Mouse (Mus musculus): ENCODE data around the gene Kdm2b. TPM values are rescaled to one million over a fixed set of nuclear protein-coding genes. Genes with fewer than 3 reads are reported as not detected.

Kdm2b gene
- polyA plus RNA-seq (2015; fragmentation: Nextera tagmentation; extraction: Ambion mirVana): 138 and 141 TPM in 2 replicates

DNA sequence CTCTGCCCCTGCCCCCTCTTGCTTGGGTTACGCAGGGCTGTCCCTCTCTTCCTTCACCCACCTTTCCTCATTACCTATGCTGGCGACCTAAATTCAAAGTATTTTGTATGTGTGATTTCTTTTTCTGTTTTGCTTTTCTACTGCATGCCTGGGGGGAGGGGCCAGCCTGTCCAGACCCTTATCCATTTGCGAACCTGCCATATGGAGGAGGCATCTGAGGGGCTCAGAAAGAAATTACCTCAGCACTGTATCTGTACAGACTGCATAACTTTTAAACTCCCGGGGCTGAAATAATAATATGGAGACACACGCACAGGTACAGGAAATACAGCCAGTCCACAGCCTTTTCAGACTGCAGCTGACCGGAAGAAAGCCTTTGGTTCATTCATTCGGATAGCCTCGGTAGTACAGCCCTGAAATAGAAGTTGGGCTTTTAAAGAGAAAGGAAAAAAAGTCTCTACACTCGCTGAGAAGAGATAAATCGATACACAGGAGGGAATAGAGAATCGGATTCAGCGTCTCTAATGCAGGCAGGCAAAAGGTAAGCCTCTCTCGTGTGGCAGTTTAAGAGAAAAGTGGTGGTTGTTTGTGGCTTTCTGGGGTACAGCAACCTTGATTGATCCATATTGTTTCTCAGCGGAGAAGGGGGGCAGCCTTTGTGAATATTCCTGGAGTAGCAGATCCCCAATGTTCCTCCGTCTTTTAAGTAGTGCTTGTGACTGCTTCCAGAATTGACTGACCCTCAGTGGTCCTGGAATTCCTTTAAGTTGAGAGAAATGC, at the start of gene Kdm2b:
Kdm2b (minus strand) TSS at position 273 of the 780 bp plus-strand sequence.
- ATAC-seq (replicated peaks): peak; percentile 78
- Histone ChIP-seq H3K4me3 (peak within 1 kb of the TSS; percentile 68), H3K4me2 (replicated peaks) (peak within 1 kb of the TSS; percentile 99), H3K9ac (replicated peaks) (peak within 1 kb of the TSS; percentile 68), H3K27me3 (no peaks in the 10 kb centered on the region), H3K36me3 (no peaks in the 10 kb centered on the region), H3K27ac (replicated peaks) (peak within 1 kb of the TSS; percentile 94), H3K9me3 (no peaks in the 10 kb centered on the region), H3K4me1 (peaks cover 64% of the 10 kb centered on the region)
- 1% methylated on average over 15 of the region's 15 CpGs for WGBS

DNA sequence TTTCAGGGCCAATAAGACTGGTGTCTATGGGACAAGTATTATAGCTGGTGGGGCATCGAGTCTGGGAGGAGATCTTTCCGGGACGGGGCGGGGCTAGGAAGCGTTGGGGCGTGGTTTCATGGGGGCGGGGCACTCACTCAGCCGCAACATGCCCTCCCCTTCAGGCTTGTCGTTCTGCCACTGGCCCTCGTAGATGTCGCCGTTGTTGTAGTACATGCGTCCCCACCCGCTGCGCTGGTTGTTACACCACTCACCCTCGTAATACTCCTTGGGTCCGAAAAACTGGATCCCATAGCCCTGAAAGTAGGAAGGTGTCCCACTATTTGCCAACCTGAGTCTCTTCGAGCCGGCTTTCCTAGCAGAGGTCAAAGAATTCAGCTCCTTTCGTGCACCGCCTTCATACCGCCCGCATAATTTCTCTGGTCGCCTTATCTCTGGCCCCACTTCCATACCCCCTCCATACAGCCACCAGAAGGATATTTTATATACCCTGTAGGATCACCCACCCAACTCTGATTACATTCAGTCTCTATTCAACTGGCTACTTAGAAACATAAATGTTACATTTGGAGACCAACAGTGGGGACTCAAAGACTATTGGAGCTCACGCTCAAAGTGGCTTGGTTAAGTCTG, 49.6 kb upstream of the Kdm2b start:
- Histone ChIP-seq H3K4me1 (peaks cover 11% of the 10 kb centered on the region), H3K36me3 (no peaks in the 10 kb centered on the region), H3K9me3 (no peaks in the 10 kb centered on the region), H3K27ac (replicated peaks) (no peak overlapping the region), H3K4me2 (replicated peaks) (peak overlapping the region; percentile 39), H3K9ac (replicated peaks) (no peak overlapping the region), H3K4me3 (peak overlapping the region; percentile 8; the same call in 1 of the 2 replicates), H3K27me3 (no peaks in the 10 kb centered on the region)
- WGBS: 5% methylated on average over 25 of the region's 25 CpGs
- no peak for ATAC-seq (replicated peaks)

DNA sequence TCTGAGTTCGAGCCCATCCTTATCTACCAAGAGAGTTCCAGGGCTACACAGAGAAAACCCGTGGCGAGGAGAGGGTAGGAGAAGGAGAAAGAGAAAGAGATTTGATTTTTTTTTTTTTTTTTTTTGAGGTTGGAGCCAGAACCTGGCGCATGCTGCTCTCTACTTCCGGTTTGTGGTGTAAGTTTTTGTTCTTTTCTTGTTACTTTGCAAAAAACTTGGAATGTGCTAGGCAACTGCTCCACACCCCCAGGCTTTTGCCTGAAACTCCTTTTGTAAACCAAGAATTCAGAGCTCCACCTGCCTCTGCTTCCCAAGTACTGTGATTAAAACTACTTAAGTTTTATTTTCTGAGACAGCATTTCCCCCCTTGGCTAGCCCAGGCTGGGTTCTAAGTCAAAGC, 48.5 kb upstream of the Kdm2b start:
- 79% methylated on average over 5 of the region's 5 CpGs for WGBS
- Histone ChIP-seq H3K4me1 (peaks cover 11% of the 10 kb centered on the region), H3K36me3 (no peaks in the 10 kb centered on the region), H3K27ac (replicated peaks) (no peak overlapping the region), H3K27me3 (no peaks in the 10 kb centered on the region), H3K9me3 (no peaks in the 10 kb centered on the region), H3K9ac (replicated peaks) (no peak overlapping the region), H3K4me3 (no peak overlapping the region), H3K4me2 (replicated peaks) (no peak overlapping the region)
- ATAC-seq (replicated peaks): no peak

DNA sequence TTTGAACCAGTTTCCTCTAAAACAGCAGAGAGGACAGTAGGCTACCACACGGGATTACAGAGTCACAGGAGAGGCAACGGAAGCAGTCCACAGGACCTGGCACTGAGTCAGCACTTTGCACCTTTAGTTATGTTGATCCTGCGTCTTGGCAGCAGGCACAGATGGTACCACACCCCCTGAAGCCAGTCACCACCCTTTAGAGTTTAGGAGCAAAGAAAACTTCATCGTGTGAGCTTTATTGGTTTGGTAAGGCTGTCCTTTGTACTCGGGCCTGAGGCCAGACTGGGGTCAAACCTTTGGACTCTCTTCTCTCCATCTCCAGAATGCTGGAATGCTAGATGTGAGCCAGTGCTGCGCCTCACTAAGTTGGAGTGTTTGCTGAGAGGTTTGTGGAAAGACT, 45.9 kb upstream of the Kdm2b start:
- Histone ChIP-seq H3K4me1 (peaks cover 11% of the 10 kb centered on the region), H3K27ac (replicated peaks) (no peak overlapping the region), H3K4me2 (replicated peaks) (no peak overlapping the region), H3K4me3 (no peak overlapping the region), H3K9ac (replicated peaks) (no peak overlapping the region), H3K9me3 (no peaks in the 10 kb centered on the region), H3K27me3 (no peaks in the 10 kb centered on the region), H3K36me3 (peaks cover 11% of the 10 kb centered on the region; the same call in 1 of the 2 replicates)
- WGBS: 33% methylated on average over 6 of the region's 6 CpGs
- ATAC-seq (replicated peaks): no peak

DNA sequence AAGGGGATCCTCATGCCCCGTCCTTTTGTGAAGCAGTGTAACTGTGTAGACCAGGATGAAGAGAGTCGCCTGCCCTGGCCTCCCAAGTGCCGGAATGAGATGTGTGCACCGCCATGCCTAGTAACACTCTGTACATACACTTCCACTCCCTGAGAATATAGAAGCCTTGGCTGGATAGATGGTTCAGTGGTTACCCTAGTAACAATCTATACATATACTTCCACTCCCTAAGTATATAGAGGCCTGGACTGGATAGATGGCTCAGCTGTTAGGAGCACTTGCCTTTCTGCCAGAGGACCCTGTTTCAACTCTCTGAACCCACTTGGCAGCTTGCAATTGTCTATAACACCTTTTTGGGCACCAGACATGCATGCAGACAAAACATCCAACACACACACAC, 45.5 kb upstream of the Kdm2b start:
- peaks cover 15% of the 10 kb centered on the region; the same call in 1 of the 2 replicates for H3K36me3 ChIP-seq
- no peak for ATAC-seq (replicated peaks)
- H3K27ac ChIP-seq (replicated peaks): no peak overlapping the region
- no peak overlapping the region for H3K9ac ChIP-seq (replicated peaks)
- H3K4me1 ChIP-seq: peaks cover 11% of the 10 kb centered on the region
- 83% methylated on average over 4 of the region's 4 CpGs for WGBS
- no peak overlapping the region for H3K4me3 ChIP-seq
- no peaks in the 10 kb centered on the region for H3K27me3 ChIP-seq
- no peaks in the 10 kb centered on the region for H3K9me3 ChIP-seq
- no peak overlapping the region for H3K4me2 ChIP-seq (replicated peaks)

DNA sequence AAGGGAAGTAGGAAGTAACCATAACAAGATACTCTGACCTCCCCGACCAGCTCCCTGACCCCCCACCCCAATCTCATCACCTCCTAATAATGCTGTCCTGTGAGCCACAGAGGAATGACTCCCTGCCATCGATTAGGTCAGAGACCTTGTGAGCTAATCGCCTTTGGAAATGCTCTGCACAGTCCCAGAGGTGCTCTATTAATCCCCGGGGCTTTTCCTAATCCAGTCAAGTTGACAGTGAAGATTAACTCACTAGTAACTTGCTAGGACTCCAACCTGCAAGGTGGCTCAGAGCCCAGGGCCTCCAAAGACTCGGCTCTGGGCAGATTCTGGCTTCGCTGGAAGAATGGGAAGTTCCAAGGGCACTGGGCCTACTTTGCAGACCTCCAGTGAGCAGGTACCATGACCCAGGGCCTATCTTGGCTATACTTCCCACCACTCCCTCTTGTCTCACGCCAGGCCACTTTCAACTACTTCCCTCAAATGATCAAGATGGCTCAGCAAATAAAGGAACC, 44.1 kb upstream of the Kdm2b start:
- peaks cover 6% of the 10 kb centered on the region for H3K4me1 ChIP-seq
- no peaks in the 10 kb centered on the region for H3K27me3 ChIP-seq
- no peak for ATAC-seq (replicated peaks)
- H3K4me2 ChIP-seq (replicated peaks): no peak overlapping the region
- H3K36me3 ChIP-seq: peaks cover 15% of the 10 kb centered on the region; the same call in 1 of the 2 replicates
- no peaks in the 10 kb centered on the region for H3K9me3 ChIP-seq
- 74% methylated on average over 7 of the region's 7 CpGs for WGBS
- no peak overlapping the region for H3K27ac ChIP-seq (replicated peaks)
- no peak overlapping the region for H3K4me3 ChIP-seq
- no peak overlapping the region for H3K9ac ChIP-seq (replicated peaks)

DNA sequence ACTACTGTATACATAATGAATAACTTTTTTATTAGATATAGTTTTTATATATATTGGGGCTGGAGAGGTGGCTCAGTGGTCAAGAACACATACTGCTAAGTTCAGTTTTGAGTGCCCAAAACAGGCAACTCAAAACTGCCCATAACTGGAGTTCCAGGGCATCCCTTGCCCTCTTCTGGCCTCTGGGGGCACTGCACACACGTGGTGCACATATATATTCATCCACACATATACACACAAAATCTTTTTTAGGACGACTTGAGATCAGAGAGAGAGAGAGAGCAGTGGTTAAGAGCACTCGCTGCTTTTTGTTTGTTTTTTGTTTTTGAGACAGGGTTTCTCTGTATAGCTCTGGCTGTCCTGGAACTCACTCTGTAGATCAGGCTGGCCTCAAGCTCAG, 41.7 kb upstream of the Kdm2b start:
- no peak overlapping the region for H3K27ac ChIP-seq (replicated peaks)
- no peak overlapping the region for H3K4me3 ChIP-seq
- no peak for ATAC-seq (replicated peaks)
- H3K9me3 ChIP-seq: no peaks in the 10 kb centered on the region
- H3K4me2 ChIP-seq (replicated peaks): no peak overlapping the region
- H3K9ac ChIP-seq (replicated peaks): no peak overlapping the region
- WGBS: 91% methylated on average over 3 of the region's 3 CpGs
- peaks cover 11% of the 10 kb centered on the region for H3K4me1 ChIP-seq
- no peaks in the 10 kb centered on the region for H3K27me3 ChIP-seq
- H3K36me3 ChIP-seq: peaks cover 15% of the 10 kb centered on the region; the same call in 1 of the 2 replicates

DNA sequence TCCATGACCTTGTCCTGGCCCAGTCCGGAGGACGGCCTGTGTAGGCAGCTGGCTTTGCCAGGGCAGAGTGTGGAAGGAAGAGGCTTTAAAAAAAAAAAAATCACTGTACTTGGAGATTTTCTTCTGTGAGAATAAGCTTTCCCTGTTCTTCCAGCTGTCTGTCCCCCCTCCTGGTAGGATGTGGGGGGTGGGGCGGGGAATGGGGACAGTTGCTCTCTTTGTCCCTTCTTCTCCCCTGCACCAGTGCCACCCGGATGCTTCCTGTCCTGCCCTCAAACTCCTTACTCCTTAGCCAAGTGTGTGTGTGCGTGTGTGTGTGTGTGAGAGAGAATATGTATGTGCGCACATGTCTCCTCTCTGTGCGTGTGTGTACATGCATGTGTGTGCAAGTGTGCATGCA, 40.1 kb upstream of the Kdm2b start:
- H3K9ac ChIP-seq (replicated peaks): no peak overlapping the region
- peaks cover 15% of the 10 kb centered on the region; the same call in 1 of the 2 replicates for H3K36me3 ChIP-seq
- H3K27ac ChIP-seq (replicated peaks): no peak overlapping the region
- no peak overlapping the region for H3K4me3 ChIP-seq
- ATAC-seq (replicated peaks): no peak
- H3K4me1 ChIP-seq: peaks cover 5% of the 10 kb centered on the region; the same call in 1 of the 2 replicates
- no peaks in the 10 kb centered on the region for H3K27me3 ChIP-seq
- WGBS: 91% methylated on average over 7 of the region's 7 CpGs
- H3K9me3 ChIP-seq: no peaks in the 10 kb centered on the region
- no peak overlapping the region for H3K4me2 ChIP-seq (replicated peaks)

DNA sequence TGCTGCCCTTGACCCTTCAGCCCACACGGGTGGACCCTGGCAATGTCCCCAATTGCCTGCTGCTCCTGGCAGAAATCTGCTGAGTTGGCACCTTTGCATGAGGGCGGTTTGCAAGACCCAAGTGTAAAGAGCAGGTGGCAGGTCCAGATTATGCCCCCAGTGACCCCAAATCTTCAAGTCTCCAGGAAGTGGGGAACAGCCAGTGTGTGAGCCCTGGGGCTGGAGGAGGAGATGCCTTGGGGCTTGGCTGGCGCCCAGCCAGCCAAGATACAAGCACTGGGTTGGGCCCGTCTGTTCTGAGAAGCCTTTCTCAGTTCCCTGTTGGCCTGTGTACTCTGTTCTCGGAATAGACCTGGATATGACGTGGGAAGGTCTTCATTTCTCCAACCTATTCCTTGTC, 37.8 kb upstream of the Kdm2b start:
- Histone ChIP-seq H3K4me2 (replicated peaks) (no peak overlapping the region), H3K9me3 (no peaks in the 10 kb centered on the region), H3K27ac (replicated peaks) (no peak overlapping the region), H3K4me1 (peaks cover 5% of the 10 kb centered on the region; the same call in 1 of the 2 replicates), H3K9ac (replicated peaks) (no peak overlapping the region), H3K36me3 (peaks cover 15% of the 10 kb centered on the region; the same call in 1 of the 2 replicates), H3K4me3 (no peak overlapping the region), H3K27me3 (no peaks in the 10 kb centered on the region)
- WGBS: 57% methylated on average over 6 of the region's 6 CpGs
- ATAC-seq (replicated peaks): no peak

DNA sequence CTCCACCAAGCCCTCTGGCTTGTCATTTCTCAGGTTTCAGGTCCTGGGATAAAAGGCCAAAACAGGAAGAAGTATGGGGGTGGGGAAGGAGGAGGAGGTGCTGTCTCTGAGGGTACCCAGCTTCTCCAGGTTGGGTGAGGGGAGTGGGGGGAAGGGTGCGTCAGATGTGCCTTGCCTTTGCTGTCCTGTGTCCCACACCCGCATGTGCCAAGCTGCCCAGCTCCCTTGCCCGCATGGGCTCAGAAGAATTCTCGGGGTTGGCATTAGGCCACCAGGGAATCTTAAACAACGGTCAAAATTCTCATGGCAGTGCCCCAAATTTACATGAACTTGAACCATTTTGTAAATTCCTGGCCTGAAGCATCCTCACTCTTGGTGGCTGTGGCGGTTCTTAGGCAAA, 36.8 kb upstream of the Kdm2b start:
- no peaks in the 10 kb centered on the region for H3K9me3 ChIP-seq
- H3K36me3 ChIP-seq: peaks cover 8% of the 10 kb centered on the region; the same call in 1 of the 2 replicates
- WGBS: 61% methylated on average over 6 of the region's 6 CpGs
- H3K4me1 ChIP-seq: peaks cover 5% of the 10 kb centered on the region; the same call in 1 of the 2 replicates
- no peak for ATAC-seq (replicated peaks)
- no peak overlapping the region for H3K4me3 ChIP-seq
- no peak overlapping the region for H3K27ac ChIP-seq (replicated peaks)
- no peak overlapping the region for H3K9ac ChIP-seq (replicated peaks)
- H3K4me2 ChIP-seq (replicated peaks): no peak overlapping the region
- H3K27me3 ChIP-seq: no peaks in the 10 kb centered on the region

DNA sequence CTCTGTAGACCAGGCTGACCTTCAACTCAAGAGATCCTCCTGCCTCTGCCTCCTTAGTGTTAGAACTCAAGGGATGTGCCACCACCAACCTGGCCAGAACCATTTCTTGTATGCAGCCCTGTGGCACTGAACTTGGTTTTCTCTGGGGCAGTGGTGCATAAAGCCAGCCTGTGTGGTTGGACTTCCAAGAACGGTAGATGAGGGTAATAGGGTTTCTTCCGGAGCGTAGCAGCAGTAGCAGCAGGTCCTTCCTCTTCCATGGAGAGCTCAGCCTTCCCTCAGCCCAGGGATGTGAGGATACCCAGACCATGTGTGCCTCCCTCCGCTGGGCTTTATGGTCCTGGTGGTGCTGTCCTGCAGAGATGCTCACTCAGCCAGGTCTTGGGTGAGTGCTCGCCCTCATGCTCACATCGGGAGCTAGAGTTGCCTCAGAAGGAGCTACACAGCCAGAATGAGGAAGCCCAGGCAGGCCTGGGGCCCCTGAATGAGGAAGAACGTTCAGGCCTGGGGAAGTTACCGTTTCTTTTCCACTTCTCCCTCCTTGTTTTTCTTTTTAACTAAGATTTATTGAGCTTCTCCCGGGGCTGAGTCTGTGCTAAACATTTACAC, 35.4 kb upstream of the Kdm2b start:
- WGBS: 88% methylated on average over 9 of the region's 9 CpGs
- no peaks in the 10 kb centered on the region for H3K9me3 ChIP-seq
- H3K36me3 ChIP-seq: no peaks in the 10 kb centered on the region
- no peaks in the 10 kb centered on the region for H3K27me3 ChIP-seq
- H3K27ac ChIP-seq (replicated peaks): no peak overlapping the region
- no peak overlapping the region for H3K4me2 ChIP-seq (replicated peaks)
- ATAC-seq (replicated peaks): no peak
- H3K9ac ChIP-seq (replicated peaks): no peak overlapping the region
- peaks cover 5% of the 10 kb centered on the region; the same call in 1 of the 2 replicates for H3K4me1 ChIP-seq
- H3K4me3 ChIP-seq: no peak overlapping the region

DNA sequence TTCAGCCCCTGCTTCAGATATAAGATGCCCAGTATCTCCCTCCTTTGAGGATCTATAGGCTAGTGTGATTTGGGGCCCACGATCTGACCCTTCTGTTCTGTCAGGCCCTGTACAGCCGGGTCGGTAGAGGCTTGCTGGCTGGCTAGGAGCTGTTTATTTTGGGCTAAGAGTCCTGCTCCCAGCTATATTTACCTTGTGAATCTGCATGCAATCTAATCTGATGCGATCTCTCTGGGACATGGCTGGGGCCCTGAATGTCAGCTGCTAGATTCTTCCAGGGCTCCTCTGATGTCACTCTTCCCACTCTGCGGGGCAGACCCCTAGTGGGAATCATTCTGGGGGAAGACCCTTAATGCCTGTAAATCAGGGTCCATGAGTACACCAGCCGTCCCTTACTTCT, 34.7 kb upstream of the Kdm2b start:
- ATAC-seq (replicated peaks): no peak
- Histone ChIP-seq H3K9me3 (no peaks in the 10 kb centered on the region), H3K9ac (replicated peaks) (no peak overlapping the region), H3K27me3 (no peaks in the 10 kb centered on the region), H3K4me2 (replicated peaks) (no peak overlapping the region), H3K4me3 (no peak overlapping the region), H3K36me3 (no peaks in the 10 kb centered on the region), H3K4me1 (peaks cover 12% of the 10 kb centered on the region), H3K27ac (replicated peaks) (no peak overlapping the region)
- 93% methylated on average over 6 of the region's 6 CpGs for WGBS

All from forebrain, embryonic 15.5 days (tissue).